Mouse (Mus musculus): ENCODE measurements at regions not wholly inside any gene's neighbourhood (a gene's known extent, or its start where the extent isn't known, plus 50 kb on each side); places are given as distances from the start of the nearest gene placed in this dataset.
A peak's percentile ranks its signal among the peaks of the same experiment; 100 is the strongest.

- DNase-seq (ENCODE audit: low spot score): no peak
These were observed 66.5 kb downstream of the Htr1b start for GRCm38 (mm10) chr9:81567106-81567505.

GRCm38 (mm10) chr9:81538354-81538753 lies 95.3 kb downstream of the Htr1b start:
- peak; percentile 17 for DNase-seq (ENCODE audit: low spot score)
